ENCODE assay signal across 8 mouse cellular contexts in the genomic region with DNA sequence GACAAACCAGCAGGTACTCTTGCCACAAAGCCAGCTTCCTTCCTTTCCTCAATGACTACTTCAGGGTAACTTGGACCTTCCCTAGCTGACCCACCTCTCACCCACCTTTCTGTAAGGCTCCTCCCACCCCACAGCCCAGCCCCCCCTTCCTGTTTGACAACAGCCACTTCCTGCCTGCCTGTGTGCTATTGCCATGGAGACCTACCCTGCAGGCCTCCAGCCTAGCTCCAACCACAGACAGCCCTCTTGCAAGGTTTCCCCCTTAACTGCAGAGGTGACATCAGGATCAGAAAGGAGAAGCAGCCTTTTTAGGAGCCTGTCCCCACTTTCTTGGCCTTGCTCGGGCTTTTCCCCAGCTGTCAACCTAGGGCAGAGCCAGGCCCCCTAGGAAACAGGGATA. TPM values are rescaled to one million over a fixed set of nuclear protein-coding genes. Genes with fewer than 3 reads are reported as not detected.
DNase-seq lines count a peak whose midpoint lies in the region; ATAC-seq and TF ChIP-seq lines count a peak whose summit lies in the region.
"Had no signal": no experiment of that assay in that cellular context is flagged by ENCODE, and none has a peak within 500 bp of the region (broad histone marks: within the 10 kb centered on the region; RNA-seq: fewer than 3 reads in every experiment).

No protein-coding gene starts in this region.

- H3K4me2 ChIP-seq in lung, embryonic 15.5 days, result no peak overlapping the region; the same call in 1 of the 2 replicates
- H3K4me2 ChIP-seq in heart, postnatal 0 days (ENCODE audit: low read depth, low read length), result peak overlapping the region; percentile 9; the same call in 1 of the 2 replicates
- H3K4me2 ChIP-seq in midbrain, embryonic 14.5 days (ENCODE audit: low read length), result no peak overlapping the region

- TF ChIP-seq CTCF in heart, postnatal 0 days (IDR thresholded peaks at IDR 0.05; ENCODE audit: low read depth), result no peak

- no peak overlapping the region for H3K9ac ChIP-seq in lung, embryonic 15.5 days
- H3K9ac ChIP-seq in heart, postnatal 0 days (replicated peaks; ENCODE audit: low read depth, low read length), result 0 out of 2 replicates have a peak overlapping the region, but pooled peaks have one; percentile 5
- no peak overlapping the region for H3K9ac ChIP-seq in midbrain, embryonic 14.5 days (replicated peaks; ENCODE audit: low read length)

- TF ChIP-seq EP300 in heart, postnatal 0 days (IDR thresholded peaks at IDR 0.05; ENCODE audit: low read depth), result no peak

- H3K9me3 ChIP-seq in lung, embryonic 15.5 days, result no peaks in the 10 kb centered on the region
- H3K9me3 ChIP-seq in heart, postnatal 0 days (replicated peaks; ENCODE audit: control insufficient read depth, low read length), result no peaks in the 10 kb centered on the region
- no peaks in the 10 kb centered on the region for H3K9me3 ChIP-seq in midbrain, embryonic 14.5 days (ENCODE audit: control insufficient read depth, low read length)

- H3K27ac ChIP-seq in lung, embryonic 15.5 days, result peak overlapping the region; percentile 25; the same call in 1 of the 2 replicates
- H3K27ac ChIP-seq in heart, postnatal 0 days (ENCODE audit: low read depth), result peak overlapping the region; percentile 80
- no peak overlapping the region for H3K27ac ChIP-seq in midbrain, embryonic 14.5 days (replicated peaks; ENCODE audit: low read depth, low read length)

- no peaks in the 10 kb centered on the region for H3K27me3 ChIP-seq in lung, embryonic 15.5 days
- no peaks in the 10 kb centered on the region for H3K27me3 ChIP-seq in heart, postnatal 0 days (ENCODE audit: control insufficient read depth, insufficient read depth, low read length)
- H3K27me3 ChIP-seq in midbrain, embryonic 14.5 days (ENCODE audit: control insufficient read depth, insufficient read depth, low read length), result no peaks in the 10 kb centered on the region

- peaks cover 32% of the 10 kb centered on the region for H3K36me3 ChIP-seq in lung, embryonic 15.5 days
- peaks cover 56% of the 10 kb centered on the region for H3K36me3 ChIP-seq in heart, postnatal 0 days (replicated peaks; ENCODE audit: control insufficient read depth, insufficient read depth, low read length)
- peaks cover 62% of the 10 kb centered on the region for H3K36me3 ChIP-seq in midbrain, embryonic 14.5 days (ENCODE audit: control insufficient read depth, insufficient read depth, low read length)

- DNase-seq in lung, postnatal 14 days, result no peak
- peak; percentile 16 for DNase-seq in heart, postnatal 0 days (ENCODE audit: low spot score)
- DNase-seq in midbrain, embryonic 14.5 days, result no peak
- DNase-seq in yolk sac, embryonic 10.5 days (ENCODE audit: low spot score), result no peak
- no peak for DNase-seq in Muller cell, postnatal 12 days (ENCODE audit: inconsistent ontology term)
- DNase-seq: cerebellum, adult 9-11 months had no signal

- no peak overlapping the region for H3K4me3 ChIP-seq in lung, embryonic 15.5 days
- no peak overlapping the region for H3K4me3 ChIP-seq in heart, postnatal 0 days (ENCODE audit: low read depth, low read length)
- H3K4me3 ChIP-seq in midbrain, embryonic 14.5 days (replicated peaks; ENCODE audit: low read depth, low read length), result no peak overlapping the region

- H3K4me1 ChIP-seq in lung, embryonic 15.5 days, result peaks cover 23% of the 10 kb centered on the region
- peaks cover 57% of the 10 kb centered on the region for H3K4me1 ChIP-seq in heart, postnatal 0 days (ENCODE audit: control insufficient read depth, insufficient read depth)
- no peaks in the 10 kb centered on the region for H3K4me1 ChIP-seq in midbrain, embryonic 14.5 days (ENCODE audit: control insufficient read depth, insufficient read depth, low read length)

- ATAC-seq in lung, embryonic 15.5 days (ENCODE audit: borderline replicate concordance, extremely low read depth, low FRiP score, low TSS enrichment), result 0 out of 2 replicates have a peak, but pooled peaks have one; percentile 54
- peak; percentile 35; the same call in 1 of the 2 replicates for ATAC-seq in heart, postnatal 0 days (ENCODE audit: insufficient read depth, low read depth)
- ATAC-seq in megakaryocyte progenitor cell, adult 5-6 weeks (replicated peaks; ENCODE audit: poor library complexity), result peak; percentile 89
- no peak for ATAC-seq in midbrain, embryonic 14.5 days (ENCODE audit: low FRiP score, low TSS enrichment)

- 67% methylated on average over 1 of the region's 1 CpGs for WGBS in lung, embryonic 15.5 days
- WGBS in heart, postnatal 0 days, result 60% methylated on average over 1 of the region's 1 CpGs
- 83% methylated on average over 1 of the region's 1 CpGs for WGBS in midbrain, embryonic 14.5 days

RNA-seq across cellular contexts. Expression of a gene that starts 8.7 kb away (rescaled TPM):
- 40.8 and 41.2 TPM in 2 replicates for polyA plus RNA-seq in lung, embryonic 15.5 days (2015; fragmentation: Nextera tagmentation; extraction: Ambion mirVana)
- total RNA-seq in heart, postnatal 0 days (2014; rRNA removed; ENCODE audit: low replicate concordance), result 74.5 and 107 TPM in 2 replicates
- 60.8 and 72.5 TPM in 2 replicates for polyA plus RNA-seq in heart, postnatal 0 days (2015; fragmentation: Nextera tagmentation; extraction: Ambion mirVana)
- 22.9 and 29.1 TPM in 2 replicates for total RNA-seq in megakaryocyte progenitor cell, adult 5-6 weeks (2015)
- total RNA-seq in megakaryocyte progenitor cell, adult 5-6 weeks (2017), result 47.5 and 52.5 TPM in 2 replicates
- 122 and 129 TPM in 2 replicates for polyA plus RNA-seq in midbrain, embryonic 14.5 days (2014; fragmentation: Nextera tagmentation; extraction: Ambion mirVana)

RNA-seq across cellular contexts. Expression of a gene that starts 50.9 kb away (rescaled TPM):
- polyA plus RNA-seq in lung, embryonic 15.5 days (2015; fragmentation: Nextera tagmentation; extraction: Ambion mirVana), result 26.0 and 26.9 TPM in 2 replicates
- total RNA-seq in heart, postnatal 0 days (2014; rRNA removed; ENCODE audit: low replicate concordance), result 8.0 and 20.3 TPM in 2 replicates
- polyA plus RNA-seq in heart, postnatal 0 days (2015; fragmentation: Nextera tagmentation; extraction: Ambion mirVana), result 7.8 and 8.5 TPM in 2 replicates
- total RNA-seq in megakaryocyte progenitor cell, adult 5-6 weeks (2015), result 21.2 and 30.7 TPM in 2 replicates
- total RNA-seq in megakaryocyte progenitor cell, adult 5-6 weeks (2017), result 6.6 and 8.5 TPM in 2 replicates
- 14.5 and 20.5 TPM in 2 replicates for polyA plus RNA-seq in midbrain, embryonic 14.5 days (2014; fragmentation: Nextera tagmentation; extraction: Ambion mirVana)

RNA-seq across cellular contexts. Expression of a gene that starts 51.2 kb away (rescaled TPM):
- 0.86 and 1.2 TPM in 2 replicates for polyA plus RNA-seq in lung, embryonic 15.5 days (2015; fragmentation: Nextera tagmentation; extraction: Ambion mirVana)
- 3.3 and 4.2 TPM in 2 replicates for total RNA-seq in heart, postnatal 0 days (2014; rRNA removed; ENCODE audit: low replicate concordance)
- polyA plus RNA-seq in heart, postnatal 0 days (2015; fragmentation: Nextera tagmentation; extraction: Ambion mirVana), result 0.84 and 0.89 TPM in 2 replicates
- 3.4 TPM in 2 replicates for total RNA-seq in megakaryocyte progenitor cell, adult 5-6 weeks (2015)
- total RNA-seq in megakaryocyte progenitor cell, adult 5-6 weeks (2017), result 6.9 and 7.6 TPM in 2 replicates
- polyA plus RNA-seq in midbrain, embryonic 14.5 days (2014; fragmentation: Nextera tagmentation; extraction: Ambion mirVana), result 0.15 and 0.62 TPM in 2 replicates
